Mouse (Mus musculus) MEL (cell line): ENCODE results near the gene Camkk2. TPM values are rescaled to one million over a fixed set of nuclear protein-coding genes. Genes with fewer than 3 reads are reported as not detected.

Experiments used
- DNase-seq: peaks from one replicate; pipeline ENCODE4 v3.0.0; 2011; ENCODE audit warnings: low read depth, low spot score
- H3K27ac ChIP-seq: 2 replicates; pipeline ENCODE4 v1.5.1; 2012; ENCODE audit warnings: low read depth, mild to moderate bottlenecking, control low read depth, low read length, moderate library complexity; ENCODE audit not compliant: control insufficient read depth
- H3K27me3 ChIP-seq, 2 experiments: fragments of 150-350 bp in 1 of 2; sonication (generic) in 1 of 2; 2 replicates each; pipeline ENCODE4 v1.6.1; 2012; ENCODE audit warnings: low read length in 2 of 2, mild to moderate bottlenecking in 2 of 2, improper control_type of control experiment in 1 of 2, moderate library complexity in 1 of 2; ENCODE audit not compliant: insufficient read depth in 2 of 2, control insufficient read depth in 1 of 2
- H3K36me3 ChIP-seq, 2 experiments: 2 replicates each; pipeline ENCODE4 v1.6.1; 2012 to 2014; ENCODE audit warnings: low read length in 2 of 2, improper control_type of control experiment in 1 of 2, inconsistent platforms in 1 of 2, mild to moderate bottlenecking in 1 of 2; ENCODE audit not compliant: insufficient read depth in 2 of 2, control insufficient read depth in 1 of 2
- H3K4me1 ChIP-seq, 2 experiments: fragments of 150-350 bp in 1 of 2; sonication (generic) in 1 of 2; 2 replicates each; pipeline ENCODE4 v1.6.1; 2012; ENCODE audit warnings: low read length in 2 of 2, improper control_type of control experiment in 1 of 2, mild to moderate bottlenecking in 1 of 2; ENCODE audit not compliant: insufficient read depth in 2 of 2, control insufficient read depth in 1 of 2
- H3K4me3 ChIP-seq, 2 experiments: fragments of 150-350 bp in 1 of 2; sonication (generic) in 1 of 2; 2 replicates each; pipeline ENCODE4 v1.5.1; 2012; ENCODE audit warnings: low read depth in 2 of 2, low read length in 2 of 2, mild to moderate bottlenecking in 2 of 2, moderate library complexity in 2 of 2, control low read depth in 1 of 2, improper control_type of control experiment in 1 of 2; ENCODE audit not compliant: control insufficient read depth in 1 of 2, insufficient read depth in 1 of 2
- H3K79me2 ChIP-seq: 2 replicates; pipeline ENCODE4 v1.6.1; 2012; ENCODE audit warnings: mild to moderate bottlenecking, low read length, moderate library complexity; ENCODE audit not compliant: control insufficient read depth, poor library complexity, insufficient read depth
- H3K9ac ChIP-seq: 2 replicates; pipeline ENCODE4 v1.6.1; 2012; ENCODE audit warnings: low read depth, mild to moderate bottlenecking, control low read depth, low read length, moderate library complexity; ENCODE audit not compliant: control insufficient read depth, poor library complexity, severe bottlenecking
- H3K9me3 ChIP-seq: fragments of 150-350 bp; sonication (generic); replicated peaks from 2 replicates; pipeline ENCODE4 v1.6.1; 2012; ENCODE audit warnings: mild to moderate bottlenecking, low read length, improper control_type of control experiment, moderate library complexity; ENCODE audit not compliant: insufficient read depth
- BHLHE40 ChIP-seq: IDR thresholded peaks from 2 replicates; pipeline ENCODE4 v1.6.1; 2012; ENCODE audit warnings: low read depth, mild to moderate bottlenecking, inconsistent platforms, low read length, improper control_type of control experiment, borderline replicate concordance
- CHD1 ChIP-seq: IDR thresholded peaks from 2 replicates; pipeline ENCODE4 v1.6.1; 2012; ENCODE audit warnings: low read depth, mild to moderate bottlenecking, inconsistent platforms, low read length, improper control_type of control experiment
- CHD2 ChIP-seq: IDR thresholded peaks from 2 replicates; pipeline ENCODE4 v1.6.1; 2011; ENCODE audit warnings: low read length, improper control_type of control experiment
- CTCF ChIP-seq, 3 experiments: IDR thresholded peaks in 2 of 3; conservative IDR thresholded peaks in 1 of 3; 2 replicates each; pipeline ENCODE4 v1.5.1; 2011 to 2012; ENCODE audit warnings: low read length in 3 of 3, low read depth in 2 of 3, mild to moderate bottlenecking in 2 of 3, improper control_type of control experiment in 1 of 3, inconsistent platforms in 1 of 3, mixed read lengths in 1 of 3, moderate library complexity in 1 of 3; ENCODE audit not compliant: control insufficient read depth in 1 of 3, insufficient read depth in 1 of 3, poor library complexity in 1 of 3, severe bottlenecking in 1 of 3
- E2F4 ChIP-seq: IDR thresholded peaks from 2 replicates; pipeline ENCODE4 v1.6.1; 2011; ENCODE audit warnings: low read depth, low read length, improper control_type of control experiment, borderline replicate concordance
- ETS1 ChIP-seq: IDR thresholded peaks from 2 replicates; pipeline ENCODE4 v1.6.1; 2012; ENCODE audit warnings: low read depth, mild to moderate bottlenecking, inconsistent platforms, low read length, improper control_type of control experiment, moderate library complexity
- GABPA ChIP-seq: IDR thresholded peaks from 2 replicates; pipeline ENCODE4 v1.6.1; 2012; ENCODE audit warnings: low read depth, mild to moderate bottlenecking, inconsistent platforms, low read length, improper control_type of control experiment, moderate library complexity
- GATA1 ChIP-seq: IDR thresholded peaks from 2 replicates; pipeline ENCODE4 v1.6.1; 2011; ENCODE audit warnings: low read depth, low read length, improper control_type of control experiment
- JUND ChIP-seq: IDR thresholded peaks from 2 replicates; pipeline ENCODE4 v1.6.1; 2011; ENCODE audit warnings: low read depth, mild to moderate bottlenecking, improper control_type of control experiment, low read length
- MAFK ChIP-seq: IDR thresholded peaks from 2 replicates; pipeline ENCODE4 v1.6.1; 2011; ENCODE audit warnings: low read depth, mild to moderate bottlenecking, low read length, improper control_type of control experiment, borderline replicate concordance
- MAX ChIP-seq: IDR thresholded peaks from 2 replicates; pipeline ENCODE4 v1.6.1; 2011; ENCODE audit warnings: low read length, improper control_type of control experiment
- MAZ ChIP-seq: IDR thresholded peaks from 2 replicates; pipeline ENCODE4 v1.6.1; 2012; ENCODE audit warnings: low read depth, mild to moderate bottlenecking, inconsistent platforms, low read length, improper control_type of control experiment
- MEF2A ChIP-seq: IDR thresholded peaks from 2 replicates; pipeline ENCODE4 v1.6.1; 2014; ENCODE audit warnings: low read depth, mild to moderate bottlenecking, inconsistent platforms, low read length, improper control_type of control experiment; ENCODE audit not compliant: poor library complexity, insufficient replicate concordance, severe bottlenecking; ENCODE audit errors: extremely low read depth
- MXI1 ChIP-seq: IDR thresholded peaks from 2 replicates; pipeline ENCODE4 v1.6.1; 2011; ENCODE audit warnings: mild to moderate bottlenecking, low read depth, low read length, improper control_type of control experiment
- MYB ChIP-seq: IDR thresholded peaks from 2 replicates; pipeline ENCODE4 v1.6.1; 2011; ENCODE audit warnings: mild to moderate bottlenecking, low read depth, low read length, improper control_type of control experiment
- NELFE ChIP-seq: IDR thresholded peaks from 2 replicates; pipeline ENCODE4 v1.6.1; 2011; ENCODE audit warnings: low read depth, low read length, improper control_type of control experiment
- POLR2A ChIP-seq, 2 experiments: IDR thresholded peaks; 2 replicates each; pipeline ENCODE4 v1.6.1; 2011 to 2012; ENCODE audit warnings: low read length in 2 of 2, mild to moderate bottlenecking in 2 of 2, control low read depth in 1 of 2, improper control_type of control experiment in 1 of 2, low read depth in 1 of 2, moderate library complexity in 1 of 2; ENCODE audit not compliant: control insufficient read depth in 1 of 2, insufficient read depth in 1 of 2, poor library complexity in 1 of 2
- POLR2AphosphoS2 ChIP-seq: IDR thresholded peaks from 2 replicates; pipeline ENCODE4 v1.6.1; 2011; ENCODE audit warnings: low read length, improper control_type of control experiment
- POLR2AphosphoS5 ChIP-seq: IDR thresholded peaks from 2 replicates; pipeline ENCODE4 v1.6.1; 2012; ENCODE audit warnings: low read depth, borderline replicate concordance, mild to moderate bottlenecking, inconsistent platforms, low read length, moderate library complexity, mixed read lengths
- RAD21 ChIP-seq: IDR thresholded peaks from 2 replicates; pipeline ENCODE4 v1.6.1; 2011; ENCODE audit warnings: mild to moderate bottlenecking, low read depth, low read length, improper control_type of control experiment
- RCOR1 ChIP-seq: IDR thresholded peaks from 2 replicates; pipeline ENCODE4 v1.6.1; 2012; ENCODE audit warnings: low read depth, mild to moderate bottlenecking, inconsistent platforms, low read length, improper control_type of control experiment
- SMC3 ChIP-seq: IDR thresholded peaks from 2 replicates; pipeline ENCODE4 v1.6.1; 2011; ENCODE audit warnings: low read depth, low read length, improper control_type of control experiment
- TAL1 ChIP-seq: IDR thresholded peaks from 2 replicates; pipeline ENCODE4 v1.6.1; 2012; ENCODE audit warnings: mild to moderate bottlenecking, inconsistent platforms, low read length, moderate library complexity, mixed read lengths
- TCF12 ChIP-seq: IDR thresholded peaks from 2 replicates; pipeline ENCODE4 v1.6.1; 2014; ENCODE audit warnings: low read depth, mild to moderate bottlenecking, inconsistent platforms, low read length, improper control_type of control experiment, moderate library complexity
- UBTF ChIP-seq: IDR thresholded peaks from 2 replicates; pipeline ENCODE4 v1.6.1; 2012; ENCODE audit warnings: low read depth, mild to moderate bottlenecking, inconsistent platforms, low read length, improper control_type of control experiment, moderate library complexity, borderline replicate concordance; ENCODE audit not compliant: insufficient read depth
- ZKSCAN1 ChIP-seq: IDR thresholded peaks from 2 replicates; pipeline ENCODE4 v1.6.1; 2012; ENCODE audit warnings: low read depth, mild to moderate bottlenecking, inconsistent platforms, low read length, improper control_type of control experiment, moderate library complexity
- ZMIZ1 ChIP-seq: IDR thresholded peaks from 2 replicates; pipeline ENCODE4 v1.6.1; 2012; ENCODE audit warnings: low read depth, mild to moderate bottlenecking, inconsistent platforms, low read length, improper control_type of control experiment, moderate library complexity
- polyA plus RNA-seq, 2 experiments: library from polyadenylated mRNA; stranded (reverse) in 1 of 2; unstranded in 1 of 2; fragments of >175 nt in 1 of 2; fragments of >200 nt in 1 of 2; gene quantifications; 2 replicates each; pipeline versions ENCODE4 v1.2.1 to v1.2.4; 2012; ENCODE audit warnings: low replicate concordance in 2 of 2, low read depth in 1 of 2; ENCODE audit not compliant: insufficient read length in 2 of 2, insufficient read depth in 1 of 2, missing spikeins in 1 of 2
- total RNA-seq: library from RNA; depleted of rRNA; stranded (reverse); fragments of 300-350 nt; gene quantifications from 2 replicates; pipeline ENCODE4 v1.2.3, GENCODE M21; 2012

The Camkk2 gene
- total and polyA plus RNA-seq, 3 experiments, result 23.7 to 24.8 TPM; not detected in 1

GRCm38 (mm10) chr5:122689153-122689552 lies 90.1 kb downstream of the Camkk2 start:
- no peak overlapping the region for H3K9ac ChIP-seq
- H3K4me3 ChIP-seq, result no peak overlapping the region
- H3K27ac ChIP-seq, result no peak overlapping the region
- TF ChIP-seq TAL1 (no peak), GATA1 (no peak), CHD1 (no peak), JUND (no peak), POLR2AphosphoS5 (no peak), CHD2 (no peak), POLR2A (IDR thresholded peaks at IDR 0.05; ENCODE audit: control insufficient read depth in 1 of 2, insufficient read depth in 1 of 2, low read depth in 1 of 2, low read length in 2 of 2, poor library complexity in 1 of 2) (no peak), ETS1 (no peak), MAZ (no peak), MAFK (no peak; the same call in 1 of the 2 replicates), RAD21 (no peak), POLR2AphosphoS2 (no peak), CTCF (IDR thresholded peaks at IDR 0.05 in 2 of 3, conservative IDR thresholded peaks at IDR 0.05 in 1 of 3; ENCODE audit: control insufficient read depth in 1 of 3, insufficient read depth in 1 of 3, low read depth in 2 of 3, low read length in 3 of 3, poor library complexity in 1 of 3, severe bottlenecking in 1 of 3) (no peak), BHLHE40 (no peak), MYB (no peak), MXI1 (no peak), MEF2A (no peak)
- TF ChIP-seq, all 39 proteins: peak for 0
- H3K9me3 ChIP-seq, result no peaks in the 10 kb centered on the region
- H3K27me3 ChIP-seq, result no peaks in the 10 kb centered on the region
- no peak for DNase-seq
- H3K4me1 ChIP-seq, result peaks cover 0 to 3% of the 10 kb centered on the region in 2 experiments; a peak in 1 of 4 replicates
- no peaks in the 10 kb centered on the region for H3K36me3 ChIP-seq
- no peaks in the 10 kb centered on the region for H3K79me2 ChIP-seq

- no peak overlapping the region for H3K27ac ChIP-seq
- no peaks in the 10 kb centered on the region for H3K27me3 ChIP-seq
- H3K36me3 ChIP-seq, result no peaks in the 10 kb centered on the region; a peak in 1 of 4 replicates
- DNase-seq, result no peak
- H3K9ac ChIP-seq, result no peak overlapping the region
- H3K9me3 ChIP-seq, result no peaks in the 10 kb centered on the region
- peaks cover 3% of the 10 kb centered on the region in 2 experiments; a peak in 2 of 4 replicates for H3K4me1 ChIP-seq
- TF ChIP-seq MAX, result no peak
- no peak for TF ChIP-seq JUND
- no peak for TF ChIP-seq ZKSCAN1
- no peak for TF ChIP-seq TCF12
- no peak for TF ChIP-seq ZMIZ1
- TF ChIP-seq E2F4, result no peak
- TF ChIP-seq POLR2A (IDR thresholded peaks at IDR 0.05; ENCODE audit: control insufficient read depth in 1 of 2, insufficient read depth in 1 of 2, low read depth in 1 of 2, low read length in 2 of 2, poor library complexity in 1 of 2), result no peak
- no peak for TF ChIP-seq MAFK
- no peak for TF ChIP-seq RCOR1
- no peak for TF ChIP-seq GATA1
- no peak for TF ChIP-seq GABPA
- no peak for TF ChIP-seq RAD21
- no peak for TF ChIP-seq MXI1
- no peak for TF ChIP-seq CHD1
- TF ChIP-seq NELFE, result no peak
- TF ChIP-seq UBTF, result no peak
- TF ChIP-seq SMC3, result no peak
- no peak overlapping the region for H3K4me3 ChIP-seq
- H3K79me2 ChIP-seq, result no peaks in the 10 kb centered on the region
These were observed 91.8 kb downstream of the Camkk2 start for GRCm38 (mm10) chr5:122687391-122687790.
